Mouse (Mus musculus): ENCODE measurements around the gene Cisd1. TPM values are rescaled to one million over a fixed set of nuclear protein-coding genes. Genes with fewer than 3 reads are reported as not detected.

Gene Cisd1
- polyA plus RNA-seq, 1 experiment from 2014 or later = 73.0 TPM

DNA sequence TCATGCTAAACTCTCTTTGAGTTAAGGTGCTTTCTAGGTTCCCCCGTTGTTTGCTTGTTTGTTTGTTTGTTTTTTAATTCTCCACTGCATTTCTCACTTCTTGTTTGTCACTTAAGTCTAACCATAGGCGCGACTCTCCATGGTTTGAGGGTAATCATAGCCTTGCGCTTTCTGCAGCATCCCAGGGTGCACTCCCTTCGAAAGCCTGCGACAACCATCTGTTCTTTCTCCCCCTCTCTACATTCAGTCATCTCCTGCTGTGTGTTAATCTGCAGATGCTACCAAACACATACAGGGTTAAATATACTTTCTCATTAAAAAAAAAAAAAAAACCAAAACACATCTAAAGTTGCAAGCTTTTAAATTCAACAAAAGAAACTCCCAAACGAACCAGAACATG lies 28.3 kb downstream of the Cisd1 start:
- Histone ChIP-seq H3K4me2 (no peak overlapping the region), H3K4me3 (no peak overlapping the region), H3K9me3 (no peaks in the 10 kb centered on the region), H3K9ac (no peak overlapping the region), H3K4me1 (no peaks in the 10 kb centered on the region), H3K36me3 (no peaks in the 10 kb centered on the region), H3K27me3 (no peaks in the 10 kb centered on the region), H3K27ac (no peak overlapping the region)
- WGBS = 71% methylated on average over 7 of the region's 7 CpGs
- no peak for ATAC-seq (ENCODE audit: insufficient number of reproducible peaks, low FRiP score, low TSS enrichment, low read depth)

GRCm38 (mm10) chr10:71316056-71316455 lies 28.7 kb downstream of the Cisd1 start:
- no peak overlapping the region for H3K9ac ChIP-seq
- H3K4me1 ChIP-seq = no peaks in the 10 kb centered on the region
- no peaks in the 10 kb centered on the region for H3K27me3 ChIP-seq
- H3K27ac ChIP-seq = no peak overlapping the region
- H3K4me2 ChIP-seq = no peak overlapping the region
- no peak overlapping the region for H3K4me3 ChIP-seq
- no peaks in the 10 kb centered on the region for H3K9me3 ChIP-seq
- WGBS = 77% methylated on average over 11 of the region's 11 CpGs
- H3K36me3 ChIP-seq = no peaks in the 10 kb centered on the region
- ATAC-seq (ENCODE audit: insufficient number of reproducible peaks, low FRiP score, low TSS enrichment, low read depth) = no peak

- ATAC-seq (ENCODE audit: insufficient number of reproducible peaks, low FRiP score, low TSS enrichment, low read depth) = no peak
- no peaks in the 10 kb centered on the region for H3K9me3 ChIP-seq
- H3K4me1 ChIP-seq = no peaks in the 10 kb centered on the region
- H3K36me3 ChIP-seq = no peaks in the 10 kb centered on the region
- H3K4me3 ChIP-seq = no peak overlapping the region
- no peak overlapping the region for H3K4me2 ChIP-seq
- H3K27ac ChIP-seq = no peak overlapping the region
- no peaks in the 10 kb centered on the region for H3K27me3 ChIP-seq
- no peak overlapping the region for H3K9ac ChIP-seq
- 57% methylated on average over 3 of the region's 3 CpGs for WGBS
Observed at GRCm38 (mm10) chr10:71314596-71314995, 30.2 kb downstream of the Cisd1 start.

DNA sequence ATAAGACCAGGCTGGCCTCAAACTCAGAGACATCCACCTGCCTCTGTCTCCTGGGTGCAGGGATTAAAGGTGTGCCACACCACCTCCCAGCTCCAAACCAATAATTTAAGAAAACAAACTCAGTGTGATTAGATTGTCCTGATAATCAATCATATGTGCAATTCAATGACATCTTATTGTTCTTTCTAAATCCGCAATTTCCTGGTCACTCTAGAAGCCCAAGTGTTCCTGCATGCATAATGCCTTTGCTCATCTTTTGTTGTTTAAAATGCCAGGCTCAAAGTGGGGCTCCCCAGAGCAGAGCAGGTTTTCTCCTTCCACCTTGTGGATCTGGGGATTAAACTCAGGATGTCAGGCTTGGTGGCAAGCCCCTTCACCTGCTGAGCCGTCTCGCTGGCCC lies 34.5 kb downstream of the Cisd1 start:
- ATAC-seq (ENCODE audit: insufficient number of reproducible peaks, low FRiP score, low TSS enrichment, low read depth) = no peak
- WGBS = 74% methylated on average over 3 of the region's 3 CpGs

DNA sequence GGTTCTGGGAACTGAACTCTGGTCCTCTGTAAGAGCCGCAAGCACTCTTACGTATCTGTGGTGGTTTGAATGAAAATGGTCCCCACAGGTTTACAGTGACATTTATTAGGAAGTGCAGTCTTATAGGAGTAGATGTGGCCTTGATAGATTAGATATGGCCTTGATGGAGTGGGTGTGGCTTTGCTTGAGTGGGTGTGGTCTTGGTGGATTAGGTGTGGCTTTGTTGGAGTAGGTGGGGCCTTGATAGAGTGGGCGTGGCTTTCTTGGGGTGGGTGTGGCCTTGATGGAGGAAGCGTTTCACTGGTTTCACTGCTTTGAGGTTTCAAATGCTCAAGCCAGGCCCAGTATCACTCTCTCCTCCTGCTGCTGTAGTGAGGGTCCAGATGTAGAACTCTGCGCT lies 36.6 kb downstream of the Cisd1 start:
- H3K4me3 ChIP-seq = no peak overlapping the region
- no peak overlapping the region for H3K4me2 ChIP-seq
- no peaks in the 10 kb centered on the region for H3K36me3 ChIP-seq
- ATAC-seq (ENCODE audit: insufficient number of reproducible peaks, low FRiP score, low TSS enrichment, low read depth) = no peak
- H3K9me3 ChIP-seq = no peaks in the 10 kb centered on the region
- no peaks in the 10 kb centered on the region for H3K27me3 ChIP-seq
- H3K4me1 ChIP-seq = 0 out of 2 replicates have a peak, but pooled peaks cover 3% of the 10 kb centered on the region
- H3K27ac ChIP-seq = no peak overlapping the region
- no peak overlapping the region for H3K9ac ChIP-seq
- 92% methylated on average over 5 of the region's 5 CpGs for WGBS

More for the DNA sequence above, 34.5 kb downstream of the Cisd1 start:
- no peaks in the 10 kb centered on the region for H3K9me3 ChIP-seq
- H3K27ac ChIP-seq = no peak overlapping the region
- H3K4me2 ChIP-seq = no peak overlapping the region
- no peaks in the 10 kb centered on the region for H3K36me3 ChIP-seq
- H3K27me3 ChIP-seq = no peaks in the 10 kb centered on the region
- H3K4me3 ChIP-seq = no peak overlapping the region
- H3K9ac ChIP-seq = no peak overlapping the region
- H3K4me1 ChIP-seq = 0 out of 2 replicates have a peak, but pooled peaks cover 3% of the 10 kb centered on the region

DNA sequence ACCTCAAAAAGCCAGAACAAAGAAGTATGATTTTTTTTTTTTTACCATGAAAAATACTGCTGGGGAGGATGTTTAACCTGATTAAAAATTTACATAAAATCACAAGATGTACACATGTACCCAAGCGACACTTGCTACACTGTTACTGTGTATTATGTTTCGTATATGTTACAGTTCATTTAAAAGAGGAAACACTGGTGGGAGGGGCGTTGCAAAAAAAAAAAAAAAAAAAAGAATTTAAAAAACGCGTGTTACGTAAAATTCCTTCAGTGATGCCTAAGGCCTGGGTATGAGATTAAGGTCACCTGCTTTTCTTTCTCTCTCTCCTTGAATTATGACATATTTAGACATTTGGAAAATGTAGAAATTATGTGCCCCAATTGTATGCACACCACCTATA lies 38.0 kb downstream of the Cisd1 start:
- H3K27ac ChIP-seq = no peak overlapping the region
- no peaks in the 10 kb centered on the region for H3K36me3 ChIP-seq
- no peak overlapping the region for H3K9ac ChIP-seq
- H3K4me2 ChIP-seq = no peak overlapping the region
- no peaks in the 10 kb centered on the region for H3K9me3 ChIP-seq
- 60% methylated on average over 6 of the region's 6 CpGs for WGBS
- 0 out of 2 replicates have a peak, but pooled peaks cover 3% of the 10 kb centered on the region for H3K4me1 ChIP-seq
- H3K27me3 ChIP-seq = no peaks in the 10 kb centered on the region
- H3K4me3 ChIP-seq = no peak overlapping the region
- no peak for ATAC-seq (ENCODE audit: insufficient number of reproducible peaks, low FRiP score, low TSS enrichment, low read depth)

- no peaks in the 10 kb centered on the region for H3K9me3 ChIP-seq
- H3K27ac ChIP-seq = no peak overlapping the region
- H3K36me3 ChIP-seq = no peaks in the 10 kb centered on the region
- H3K9ac ChIP-seq = no peak overlapping the region
- 0 out of 2 replicates have a peak, but pooled peaks cover 3% of the 10 kb centered on the region for H3K4me1 ChIP-seq
- WGBS = 18% methylated on average over 6 of the region's 6 CpGs
- H3K4me2 ChIP-seq = peak overlapping the region; percentile 36
- ATAC-seq (ENCODE audit: insufficient number of reproducible peaks, low FRiP score, low TSS enrichment, low read depth) = no peak
- H3K27me3 ChIP-seq = 0 out of 2 replicates have a peak, but pooled peaks cover 3% of the 10 kb centered on the region
- H3K4me3 ChIP-seq = no peak overlapping the region
Observed at GRCm38 (mm10) chr10:71306190-71306589, 38.6 kb downstream of the Cisd1 start.

GRCm38 (mm10) chr10:71302490-71302889 lies 42.3 kb downstream of the Cisd1 start:
- ATAC-seq (ENCODE audit: insufficient number of reproducible peaks, low FRiP score, low TSS enrichment, low read depth) = no peak

DNA sequence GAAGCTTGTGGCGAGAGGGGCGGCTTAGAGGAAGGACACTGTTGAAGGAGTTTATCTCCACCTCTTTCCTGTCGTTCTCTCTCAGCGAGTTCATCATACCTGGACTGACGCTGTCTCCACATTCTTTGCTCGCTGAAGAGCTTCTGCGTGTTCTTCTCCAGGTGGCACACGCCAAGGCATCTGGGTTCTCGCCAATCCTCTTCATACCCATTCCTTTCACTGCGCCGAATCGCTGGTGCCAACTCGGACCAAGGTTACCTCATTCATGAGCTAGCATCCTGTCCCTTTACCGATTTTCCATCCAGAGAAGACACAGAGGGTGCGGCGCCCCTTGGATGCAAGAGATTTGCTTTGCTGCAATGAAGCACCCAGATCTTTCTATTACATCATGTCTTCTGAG lies 44.6 kb downstream of the Cisd1 start:
- H3K9ac ChIP-seq = no peak overlapping the region
- no peak overlapping the region for H3K4me2 ChIP-seq
- H3K27me3 ChIP-seq = 0 out of 2 replicates have a peak, but pooled peaks cover 3% of the 10 kb centered on the region
- WGBS = 77% methylated on average over 16 of the region's 16 CpGs
- no peaks in the 10 kb centered on the region for H3K36me3 ChIP-seq
- no peak for ATAC-seq (ENCODE audit: insufficient number of reproducible peaks, low FRiP score, low TSS enrichment, low read depth)
- no peak overlapping the region for H3K27ac ChIP-seq
- no peak overlapping the region for H3K4me3 ChIP-seq
- H3K4me1 ChIP-seq = no peaks in the 10 kb centered on the region
- no peaks in the 10 kb centered on the region for H3K9me3 ChIP-seq

More at GRCm38 (mm10) chr10:71302490-71302889, 42.3 kb downstream of the Cisd1 start:
- H3K9me3 ChIP-seq = no peaks in the 10 kb centered on the region
- H3K27me3 ChIP-seq = 0 out of 2 replicates have a peak, but pooled peaks cover 3% of the 10 kb centered on the region
- H3K27ac ChIP-seq = no peak overlapping the region
- no peaks in the 10 kb centered on the region for H3K36me3 ChIP-seq
- H3K4me3 ChIP-seq = no peak overlapping the region
- 24% methylated on average over 5 of the region's 5 CpGs for WGBS
- no peak overlapping the region for H3K4me2 ChIP-seq
- 0 out of 2 replicates have a peak, but pooled peaks cover 3% of the 10 kb centered on the region for H3K4me1 ChIP-seq
- no peak overlapping the region for H3K9ac ChIP-seq

DNA sequence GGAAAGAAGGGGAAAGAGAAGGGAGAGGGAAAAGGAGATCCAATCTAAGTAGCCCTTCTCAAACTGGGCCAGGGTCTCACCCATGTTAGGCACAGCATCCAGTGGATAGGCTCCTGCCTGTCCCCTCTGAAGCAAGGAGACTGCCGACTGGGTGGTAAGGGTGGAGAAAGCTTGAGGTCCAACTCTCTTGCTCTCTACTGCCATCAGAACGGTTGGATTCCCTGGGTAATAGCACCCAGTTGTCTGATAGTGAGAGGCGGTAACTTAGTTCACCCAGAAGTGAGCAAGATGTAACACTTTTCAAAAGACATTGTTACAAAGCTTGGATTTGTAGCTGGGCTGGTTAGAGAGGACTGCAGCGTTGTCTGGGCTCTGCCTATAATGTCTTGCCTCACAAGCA lies 51.5 kb downstream of the Cisd1 start:
- H3K9ac ChIP-seq = no peak overlapping the region
- H3K4me3 ChIP-seq = no peak overlapping the region
- H3K27me3 ChIP-seq = no peaks in the 10 kb centered on the region
- peaks cover 6% of the 10 kb centered on the region; the same call in 1 of the 2 replicates for H3K4me1 ChIP-seq
- no peak overlapping the region for H3K27ac ChIP-seq
- no peaks in the 10 kb centered on the region for H3K9me3 ChIP-seq
- H3K36me3 ChIP-seq = no peaks in the 10 kb centered on the region
- no peak overlapping the region for H3K4me2 ChIP-seq
- 53% methylated on average over 4 of the region's 4 CpGs for WGBS
- no peak for ATAC-seq (ENCODE audit: insufficient number of reproducible peaks, low FRiP score, low TSS enrichment, low read depth)

- Histone ChIP-seq H3K27ac (no peak overlapping the region), H3K4me3 (no peak overlapping the region), H3K36me3 (no peaks in the 10 kb centered on the region), H3K4me2 (peak overlapping the region; percentile 10; the same call in 1 of the 2 replicates), H3K9me3 (no peaks in the 10 kb centered on the region), H3K4me1 (peaks cover 6% of the 10 kb centered on the region; the same call in 1 of the 2 replicates), H3K9ac (no peak overlapping the region), H3K27me3 (no peaks in the 10 kb centered on the region; the same call in 1 of the 2 replicates)
- WGBS = 6% methylated on average over 4 of the region's 11 CpGs
- ATAC-seq (ENCODE audit: insufficient number of reproducible peaks, low FRiP score, low TSS enrichment, low read depth) = peak; percentile 78; the same call in 1 of the 2 replicates
Observed at GRCm38 (mm10) chr10:71292254-71292653, 52.5 kb downstream of the Cisd1 start.

DNA sequence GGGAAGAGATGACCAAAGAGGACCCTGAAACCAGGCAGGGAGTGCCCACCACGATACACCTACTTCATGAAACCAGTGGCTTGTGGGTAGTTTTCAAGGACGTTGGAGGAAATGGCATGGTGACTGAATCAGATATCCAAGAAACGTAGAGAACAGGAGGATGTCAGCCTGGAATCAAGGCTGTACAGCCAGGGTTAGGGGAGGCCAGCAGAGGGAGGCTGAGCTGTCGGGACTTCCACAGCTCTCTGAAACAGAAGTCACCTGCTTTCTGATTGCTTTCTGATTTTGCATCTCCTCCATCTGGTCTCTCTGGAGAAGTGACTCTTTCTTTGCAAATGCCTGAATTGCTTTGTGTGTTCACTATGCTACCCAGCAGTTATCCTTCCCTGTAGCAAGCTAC lies 53.0 kb downstream of the Cisd1 start:
- ATAC-seq (ENCODE audit: insufficient number of reproducible peaks, low FRiP score, low TSS enrichment, low read depth) = no peak
- H3K4me3 ChIP-seq = no peak overlapping the region
- H3K27ac ChIP-seq = no peak overlapping the region
- H3K36me3 ChIP-seq = no peaks in the 10 kb centered on the region
- H3K9me3 ChIP-seq = no peaks in the 10 kb centered on the region
- H3K4me1 ChIP-seq = peaks cover 6% of the 10 kb centered on the region; the same call in 1 of the 2 replicates
- WGBS = 19% methylated on average over 4 of the region's 4 CpGs
- H3K4me2 ChIP-seq = 0 out of 2 replicates have a peak overlapping the region, but pooled peaks have one; percentile 10
- H3K27me3 ChIP-seq = peaks cover 3% of the 10 kb centered on the region; the same call in 1 of the 2 replicates
- H3K9ac ChIP-seq = no peak overlapping the region
